In genomic region chr6:13974710-13975506, GRCm38 (mm10) we compare ENCODE assay signal across 17 mouse cellular contexts.
DNase-seq lines count a peak whose midpoint lies in the region; ATAC-seq lines count a peak whose summit lies in the region.
"Had no signal": no experiment of that assay in that cellular context is flagged by ENCODE, and none has a peak within 500 bp of the region (broad histone marks: within the 10 kb centered on the region; RNA-seq: fewer than 3 reads in every experiment).

No protein-coding gene starts in this region.

- no peak overlapping the region for H3K9ac ChIP-seq in midbrain, embryonic 14.5 days (replicated peaks; ENCODE audit: low read length)
- H3K9ac ChIP-seq in midbrain, embryonic 15.5 days = no peak overlapping the region
- H3K9ac ChIP-seq in forebrain, embryonic 16.5 days (replicated peaks; ENCODE audit: low read depth, low read length) = no peak overlapping the region
- H3K9ac ChIP-seq: embryonic facial prominence, embryonic 13.5 days; liver, embryonic 13.5 days had no signal

- H3K27me3 ChIP-seq in midbrain, embryonic 14.5 days (ENCODE audit: control insufficient read depth, insufficient read depth, low read length) = no peaks in the 10 kb centered on the region
- H3K27me3 ChIP-seq in midbrain, embryonic 15.5 days (replicated peaks) = no peaks in the 10 kb centered on the region
- H3K27me3 ChIP-seq in forebrain, embryonic 16.5 days (replicated peaks; ENCODE audit: control insufficient read depth, insufficient read depth, low read length) = no peaks in the 10 kb centered on the region
- H3K27me3 ChIP-seq: embryonic facial prominence, embryonic 13.5 days; liver, embryonic 13.5 days had no signal

- peak; percentile 32 to 37 for DNase-seq in cerebellum, adult 18-20 months
- no peak for DNase-seq in cerebellum, postnatal 4 days (ENCODE audit: low spot score in 2 of 2)
- peak; percentile 3 for DNase-seq in kidney, postnatal 10 days
- DNase-seq in kidney, postnatal 25 days = no peak
- DNase-seq in midbrain, embryonic 14.5 days = peak; percentile 7
- no peak for DNase-seq in lung, postnatal 4 days
- DNase-seq: adrenal gland, postnatal 25 days; gastrocnemius, postnatal 36 days; heart, postnatal 36 days; kidney, adult 8-10 months; liver, embryonic 13.5 days; thymus, adult 2 months had no signal

- no peaks in the 10 kb centered on the region for H3K36me3 ChIP-seq in midbrain, embryonic 14.5 days (ENCODE audit: control insufficient read depth, insufficient read depth, low read length)
- no peaks in the 10 kb centered on the region for H3K36me3 ChIP-seq in midbrain, embryonic 15.5 days (replicated peaks)
- no peaks in the 10 kb centered on the region for H3K36me3 ChIP-seq in forebrain, embryonic 16.5 days (ENCODE audit: control insufficient read depth, insufficient read depth)
- H3K36me3 ChIP-seq: embryonic facial prominence, embryonic 13.5 days; liver, embryonic 13.5 days had no signal

- ATAC-seq in midbrain, embryonic 14.5 days (ENCODE audit: low FRiP score, low TSS enrichment) = no peak
- no peak for ATAC-seq in midbrain, embryonic 15.5 days (replicated peaks)
- peak; percentile 55; the same call in 1 of the 2 replicates for ATAC-seq in forebrain, embryonic 16.5 days
- ATAC-seq: hindbrain, postnatal 0 days had no signal

- no peak overlapping the region for H3K27ac ChIP-seq in midbrain, embryonic 14.5 days (replicated peaks; ENCODE audit: low read depth, low read length)
- no peak overlapping the region for H3K27ac ChIP-seq in midbrain, embryonic 15.5 days
- peak overlapping the region; percentile 41; the same call in 1 of the 2 replicates for H3K27ac ChIP-seq in forebrain, embryonic 16.5 days (ENCODE audit: low read length)
- H3K27ac ChIP-seq: embryonic facial prominence, embryonic 13.5 days; hindbrain, postnatal 0 days; liver, embryonic 13.5 days had no signal

- no peak overlapping the region for H3K4me2 ChIP-seq in midbrain, embryonic 14.5 days (ENCODE audit: low read length)
- no peak overlapping the region for H3K4me2 ChIP-seq in midbrain, embryonic 15.5 days
- no peak overlapping the region for H3K4me2 ChIP-seq in forebrain, embryonic 16.5 days (ENCODE audit: low read length)
- H3K4me2 ChIP-seq: embryonic facial prominence, embryonic 13.5 days; heart, embryonic 11.5 days; liver, embryonic 13.5 days had no signal

- H3K9me3 ChIP-seq in midbrain, embryonic 14.5 days (ENCODE audit: control insufficient read depth, low read length) = peaks cover 3% of the 10 kb centered on the region; the same call in 1 of the 2 replicates
- H3K9me3 ChIP-seq in midbrain, embryonic 15.5 days = no peaks in the 10 kb centered on the region; the same call in 1 of the 2 replicates
- peaks cover 2% of the 10 kb centered on the region; the same call in 1 of the 2 replicates for H3K9me3 ChIP-seq in forebrain, embryonic 16.5 days (ENCODE audit: control insufficient read depth, low read length)
- H3K9me3 ChIP-seq: liver, embryonic 13.5 days had no signal

- 70% methylated on average over 14 of the region's 14 CpGs for WGBS in midbrain, embryonic 14.5 days
- WGBS in midbrain, embryonic 15.5 days = 70% methylated on average over 14 of the region's 14 CpGs
- WGBS in forebrain, embryonic 16.5 days = 65% methylated on average over 14 of the region's 14 CpGs

- H3K4me1 ChIP-seq in midbrain, embryonic 14.5 days (ENCODE audit: control insufficient read depth, insufficient read depth, low read length) = no peaks in the 10 kb centered on the region
- no peaks in the 10 kb centered on the region for H3K4me1 ChIP-seq in midbrain, embryonic 15.5 days
- peaks cover 6% of the 10 kb centered on the region; the same call in 1 of the 2 replicates for H3K4me1 ChIP-seq in forebrain, embryonic 16.5 days (replicated peaks; ENCODE audit: control insufficient read depth, insufficient read depth, low read length)
- H3K4me1 ChIP-seq: embryonic facial prominence, embryonic 13.5 days; liver, embryonic 13.5 days had no signal

- no peak overlapping the region for H3K4me3 ChIP-seq in midbrain, embryonic 14.5 days (replicated peaks; ENCODE audit: low read depth, low read length)
- no peak overlapping the region for H3K4me3 ChIP-seq in midbrain, embryonic 15.5 days
- H3K4me3 ChIP-seq in forebrain, embryonic 16.5 days (replicated peaks; ENCODE audit: low read length) = no peak overlapping the region
- H3K4me3 ChIP-seq: embryonic facial prominence, embryonic 13.5 days; liver, embryonic 13.5 days had no signal

Comparison
In these comparisons a context has a peak if more than half of its experiments do, and no peak if none do; other contexts are left out.
1. DNase-seq: peak in cerebellum, adult 18-20 months (2 of 2), kidney, postnatal 10 days (single experiment) and midbrain, embryonic 14.5 days (single experiment); none in cerebellum, postnatal 4 days (0 of 2), kidney, postnatal 25 days (0 of 2) and lung, postnatal 4 days (0 of 2).